Mouse (Mus musculus): ENCODE data around the gene Polr1c. TPM values are rescaled to one million over a fixed set of nuclear protein-coding genes. Genes with fewer than 3 reads are reported as not detected.
A peak's percentile ranks its signal among the peaks of the same experiment; 100 is the strongest.

Polr1c gene
- total RNA-seq, 2 experiments from 2014 or later = 34.5 to 35.1 TPM

DNA sequence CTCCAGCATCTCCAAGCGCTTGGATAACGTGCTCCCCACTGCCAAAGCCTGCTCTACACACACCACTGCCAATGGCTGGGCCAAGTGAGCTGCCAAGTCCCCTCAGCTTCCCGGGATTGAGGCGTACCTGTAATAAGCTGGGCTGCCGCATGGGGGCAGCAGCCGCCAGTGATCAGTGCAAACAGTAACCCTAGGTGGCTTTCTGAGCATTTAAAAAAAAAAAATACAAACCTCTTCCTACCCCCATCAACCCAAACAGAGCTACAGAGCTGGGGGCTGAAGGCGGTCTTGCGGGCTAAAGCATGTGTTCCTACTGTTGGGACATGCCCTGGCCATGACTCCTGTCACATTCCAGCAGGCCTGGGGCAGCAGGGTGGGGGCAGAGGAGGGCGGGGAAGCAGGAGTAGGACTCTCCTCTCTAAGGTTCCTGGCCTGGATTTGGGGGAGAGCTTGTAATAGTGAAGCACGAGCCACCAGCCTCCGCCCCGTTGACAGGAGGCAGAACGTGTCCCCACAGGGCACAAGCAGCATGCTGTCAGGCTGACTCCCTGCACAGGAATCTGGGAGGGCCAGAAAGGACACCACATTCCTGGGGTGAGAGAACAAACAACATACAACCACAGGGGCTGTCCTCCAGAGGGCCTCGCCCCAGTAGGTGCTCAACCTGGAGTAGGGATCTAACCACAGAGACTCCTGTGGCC lies 18.2 kb upstream of the Polr1c start:
- peak; percentile 87 to 89 for DNase-seq

DNA sequence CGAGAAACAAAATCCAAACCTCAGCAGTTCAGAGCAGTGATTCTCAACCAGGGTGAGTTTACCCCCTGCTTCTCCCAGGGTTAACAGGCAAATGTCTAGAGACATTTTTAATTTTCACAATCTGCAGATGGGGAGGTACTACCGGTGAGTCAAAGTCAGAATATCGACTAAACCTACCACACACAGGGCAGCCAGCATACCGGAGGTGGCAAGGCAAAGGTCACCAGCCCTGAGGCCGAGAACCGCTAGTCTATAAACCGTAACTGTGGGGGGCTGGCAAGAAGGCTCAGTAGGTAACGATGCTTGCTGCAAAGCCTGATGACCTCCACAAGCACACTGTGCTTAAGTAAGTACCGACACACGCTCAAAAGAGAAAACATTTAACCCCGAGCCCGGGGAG lies 17.6 kb upstream of the Polr1c start:
- DNase-seq = no peak

DNA sequence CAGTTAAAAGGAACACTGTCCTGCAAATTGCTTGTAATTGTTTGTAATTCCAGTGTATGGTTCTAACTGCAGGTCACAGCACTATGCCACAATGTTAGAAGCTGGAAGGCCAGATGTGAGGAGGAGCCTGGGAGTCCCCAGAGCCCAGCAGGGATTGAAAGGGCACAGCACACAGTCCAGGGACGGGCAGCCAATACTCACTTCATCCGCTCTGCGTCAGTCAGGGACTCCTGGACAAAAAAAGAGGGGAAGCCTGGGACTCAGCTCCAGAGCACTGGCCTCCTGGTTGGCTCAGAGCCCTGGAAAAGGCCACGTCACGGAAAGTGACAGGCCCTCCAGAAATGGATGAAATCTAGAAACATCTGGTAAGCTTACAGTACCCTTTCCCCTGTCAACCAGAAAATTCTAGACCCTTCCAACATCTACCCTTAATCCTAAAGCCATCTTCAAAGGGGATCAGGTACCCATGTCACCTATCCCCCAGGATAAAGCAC lies 14.4 kb upstream of the Polr1c start:
- no peak for DNase-seq

DNA sequence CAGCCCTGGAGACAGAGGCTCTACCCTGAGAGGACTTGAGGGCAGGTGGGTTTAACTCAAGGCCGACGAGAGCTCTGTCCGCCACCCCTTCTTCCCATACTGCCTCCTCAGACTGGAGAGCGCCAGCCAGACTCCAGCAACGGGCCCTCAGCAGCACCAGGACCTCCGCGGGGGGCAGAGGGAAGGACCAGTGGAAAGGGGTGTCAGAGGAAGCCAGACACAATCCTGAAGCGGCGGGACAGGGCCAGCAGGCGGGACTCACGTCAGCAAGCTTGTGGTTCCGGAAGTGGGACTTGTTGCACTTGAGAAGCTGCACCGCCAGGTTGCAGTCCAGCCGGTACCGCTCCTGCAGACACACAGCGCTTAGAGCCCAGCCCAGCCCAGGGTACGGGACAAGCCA lies 11.8 kb upstream of the Polr1c start:
- no peak for DNase-seq

GRCm38 (mm10) chr17:46258279-46259053 lies 10.6 kb upstream of the Polr1c start:
- no peak for DNase-seq

DNA sequence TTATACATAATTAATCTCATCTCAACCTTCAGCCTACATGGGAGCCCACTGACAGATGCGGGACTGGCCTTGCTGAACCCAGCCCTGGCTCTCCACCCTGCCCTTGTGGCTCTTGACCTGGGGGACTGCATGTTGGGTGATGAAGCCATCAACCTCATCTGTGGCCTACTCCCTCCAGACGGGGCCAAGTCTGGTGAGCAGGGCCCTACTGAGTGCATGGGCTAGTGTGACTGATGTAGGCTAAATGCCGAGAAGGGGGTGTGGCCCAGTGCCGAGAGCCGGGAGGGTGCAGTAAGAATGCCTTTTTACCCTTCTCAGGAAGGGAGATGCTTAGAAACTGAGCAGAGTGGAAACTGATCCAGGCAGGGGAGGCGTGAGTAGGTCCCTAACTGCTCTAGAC lies 7.3 kb upstream of the Polr1c start:
- DNase-seq = no peak

GRCm38 (mm10) chr17:46254106-46254505 lies 6.3 kb upstream of the Polr1c start:
- peak; percentile 56 to 57 for DNase-seq

- DNase-seq = peak; percentile 93 to 94
Observed at GRCm38 (mm10) chr17:46253452-46254084, 5.7 kb upstream of the Polr1c start, which contains the start of gene Lrrc73. TSS of gene Lrrc73 (plus strand) at chr17:46253531.

DNA sequence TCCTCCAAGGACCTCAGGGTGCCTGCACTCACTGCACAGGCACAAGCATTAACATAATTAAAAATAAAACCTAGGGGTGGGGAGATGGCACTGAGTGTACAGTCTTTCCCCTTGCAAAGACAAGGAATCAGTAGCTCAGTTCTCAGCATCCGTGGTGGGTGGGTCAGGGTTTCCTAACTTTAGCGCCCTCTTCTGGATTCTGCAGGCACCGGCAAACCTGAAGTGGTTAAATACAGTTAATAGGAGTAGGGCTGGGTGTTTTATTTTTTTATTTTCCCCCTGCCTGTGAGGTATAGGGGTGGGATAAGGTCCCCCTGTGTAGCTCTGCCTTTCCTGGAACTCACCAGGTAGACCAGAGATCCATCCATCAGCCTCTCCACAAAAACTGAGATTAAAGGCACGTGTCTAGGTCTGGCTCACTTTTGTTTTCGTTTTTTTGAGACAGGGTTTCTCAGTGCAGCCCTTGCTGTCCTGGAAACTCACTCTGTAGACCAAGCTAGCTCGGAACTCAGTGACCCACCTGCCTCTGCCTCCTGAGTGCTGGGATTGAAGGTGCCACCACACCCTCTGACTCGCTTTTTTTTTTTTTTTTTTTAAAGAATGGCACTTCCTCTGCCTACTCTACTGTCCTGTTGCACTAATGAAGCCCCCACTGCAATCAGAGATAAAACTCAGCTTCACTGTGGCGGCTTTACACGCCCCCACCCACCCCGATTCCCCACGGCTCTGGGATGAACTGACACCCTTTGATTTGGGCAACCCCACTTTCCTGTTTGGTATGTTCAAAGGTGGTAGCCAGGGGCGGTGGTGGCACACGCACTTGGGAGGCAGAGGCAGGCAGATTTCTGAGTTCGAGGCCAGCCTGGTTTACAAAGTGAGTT lies 5.0 kb upstream of the Polr1c start:
- DNase-seq = no peak

- DNase-seq = no peak
Observed at GRCm38 (mm10) chr17:46251174-46251573, 3.3 kb upstream of the Polr1c start.

DNA sequence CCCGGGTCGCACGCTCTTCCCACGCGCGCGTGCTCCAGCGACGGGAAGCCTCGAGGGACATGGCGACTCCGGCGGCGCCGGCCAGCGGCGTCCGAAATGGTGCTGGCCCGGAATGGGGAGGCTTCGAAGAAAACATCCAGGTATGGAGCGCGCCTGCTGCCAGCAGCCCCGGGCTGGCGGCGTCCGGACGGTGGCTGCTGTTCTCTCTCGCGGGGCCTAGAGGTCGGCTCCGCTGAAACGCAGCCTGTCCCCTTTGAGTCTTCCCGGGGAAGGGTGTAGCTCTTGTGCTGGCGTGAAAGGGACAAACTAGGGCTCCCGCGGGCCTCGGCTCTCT lies 302 bp upstream of the Polr1c start:
- no peak for DNase-seq

DNA sequence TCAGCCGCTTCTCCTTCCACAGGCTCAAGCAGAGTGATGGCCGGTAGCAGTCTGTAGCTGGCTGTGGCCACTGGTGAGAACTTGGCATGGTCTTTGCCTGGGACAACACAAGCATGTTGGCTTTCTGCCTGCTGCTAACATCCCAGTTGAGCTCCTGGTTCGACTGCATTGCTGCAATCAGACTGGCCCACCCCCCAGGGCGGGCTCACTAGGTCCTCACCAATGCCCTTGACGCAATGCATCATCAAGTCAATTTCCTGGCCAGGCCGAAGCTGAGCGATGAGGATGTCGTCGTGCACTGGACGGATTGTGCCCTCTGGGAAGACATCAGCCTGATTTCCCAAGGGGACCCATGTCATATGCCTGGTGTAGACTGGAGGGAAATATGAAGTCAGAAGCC lies 3.3 kb downstream of the Polr1c start:
- no peak for DNase-seq

DNA sequence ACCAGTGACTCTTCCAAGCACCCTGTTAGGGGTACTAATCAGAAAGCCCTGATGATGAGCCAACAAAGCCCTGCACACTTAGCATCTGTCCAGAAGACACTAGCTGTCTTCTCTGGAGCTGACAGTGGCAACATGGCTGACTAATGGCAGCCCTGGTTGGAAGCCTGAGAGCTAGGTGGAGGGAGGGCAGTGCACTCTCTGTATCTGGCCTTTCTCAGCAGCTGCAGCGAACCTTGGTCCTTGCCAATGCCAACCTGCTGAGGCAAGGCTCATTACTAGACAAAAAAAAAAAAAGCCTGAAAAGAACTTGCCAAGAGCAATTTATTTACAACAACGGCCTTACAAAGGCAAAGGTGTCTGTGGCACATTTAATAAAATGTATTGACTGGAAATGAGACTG lies 4.2 kb downstream of the Polr1c start:
- no peak for DNase-seq

GRCm38 (mm10) chr17:46242993-46243392 lies 4.9 kb downstream of the Polr1c start:
- DNase-seq = no peak

GRCm38 (mm10) chr17:46242274-46242673 lies 5.6 kb downstream of the Polr1c start:
- DNase-seq = no peak

- DNase-seq = no peak
Observed at GRCm38 (mm10) chr17:46241471-46241870, 6.4 kb downstream of the Polr1c start.

DNA sequence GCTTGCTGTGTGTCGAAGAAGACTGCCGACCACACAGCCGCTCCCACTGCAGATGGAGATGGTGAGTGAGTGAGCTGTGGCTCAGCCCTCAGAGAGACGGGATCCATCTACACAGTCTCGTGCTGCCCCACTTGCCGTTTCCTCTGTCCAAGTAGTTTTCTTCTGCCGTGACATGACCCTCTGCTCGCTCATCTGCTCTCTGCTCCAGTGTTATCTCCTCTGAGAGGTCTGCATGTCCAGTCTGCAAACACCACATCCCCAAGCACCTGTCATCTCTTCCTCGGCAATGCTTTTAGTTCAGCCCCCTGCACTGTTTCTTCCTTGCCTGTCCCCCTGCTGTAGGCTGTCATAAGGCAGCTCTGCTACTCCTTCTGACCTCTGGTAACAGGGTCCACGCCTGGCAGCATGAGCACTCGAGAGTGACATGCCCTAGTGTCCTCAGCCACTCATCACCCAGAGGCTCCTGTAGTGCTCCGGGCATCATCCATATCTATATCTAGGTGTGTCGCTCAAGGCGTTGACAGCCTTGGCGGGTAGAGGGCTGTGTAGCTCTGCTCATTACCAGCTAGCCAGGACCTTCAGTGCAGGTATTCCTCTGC lies 8.2 kb downstream of the Polr1c start:
- DNase-seq = no peak

GRCm38 (mm10) chr17:46237480-46237879 lies 10.4 kb downstream of the Polr1c start:
- DNase-seq = no peak

DNA sequence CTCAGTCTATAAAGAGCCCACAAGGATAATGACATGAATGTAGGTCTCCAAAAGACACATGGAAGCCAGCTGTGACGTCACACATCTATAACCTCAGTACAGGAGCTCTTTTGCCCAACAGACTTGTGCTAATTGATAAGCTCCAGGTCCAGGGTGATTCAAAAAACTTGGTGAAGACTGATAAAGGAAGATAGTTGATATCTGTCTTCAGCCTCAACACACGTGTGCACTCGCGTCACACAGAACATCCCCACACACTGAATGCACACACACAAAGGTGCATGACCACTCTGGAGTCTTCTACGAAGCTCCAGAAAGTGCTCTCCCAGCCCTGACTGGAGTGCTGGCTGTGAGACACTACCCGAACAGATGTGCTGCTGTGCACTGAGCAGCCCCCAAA lies 10.8 kb downstream of the Polr1c start:
- no peak for DNase-seq

DNA sequence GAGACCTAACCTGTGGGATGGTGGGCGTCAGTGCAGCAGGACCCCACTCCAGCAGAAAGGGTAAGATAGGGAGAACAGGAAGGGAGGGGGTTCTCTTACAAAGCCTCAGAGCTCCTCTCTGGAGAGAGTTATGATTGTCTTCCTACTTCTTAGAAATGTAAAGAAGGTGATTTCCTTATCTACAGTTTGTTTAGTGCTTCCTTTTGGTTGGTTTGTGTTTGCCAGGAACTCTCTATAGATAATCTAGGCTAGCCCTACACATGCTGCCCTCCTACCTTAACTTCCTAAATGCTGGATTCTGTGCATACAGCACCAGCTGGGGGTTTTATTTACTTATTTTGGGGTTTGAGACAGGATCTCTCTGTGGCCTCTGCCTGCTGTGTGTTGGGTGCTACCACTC lies 11.8 kb downstream of the Polr1c start:
- DNase-seq = no peak

DNA sequence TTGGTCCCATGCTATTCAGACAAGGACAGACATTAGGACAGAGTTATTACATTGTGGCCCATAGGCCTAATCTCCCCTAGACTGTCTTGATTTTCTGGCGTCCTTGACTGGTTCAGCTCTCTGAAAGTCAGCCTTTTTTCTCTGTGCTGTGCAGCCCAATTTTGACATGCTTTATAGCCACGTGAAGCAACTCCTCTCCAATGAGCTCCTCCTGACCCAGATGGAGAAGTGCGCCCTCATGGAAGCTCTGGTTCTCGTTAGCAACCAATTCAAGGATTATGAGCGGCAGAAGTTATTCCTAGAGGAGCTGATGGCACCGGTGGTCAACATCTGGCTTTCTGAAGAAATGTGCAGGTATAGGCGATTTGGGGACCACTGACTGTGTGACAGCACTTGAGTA lies 20.3 kb downstream of the Polr1c start:
- no peak for DNase-seq

GRCm38 (mm10) chr17:46221601-46222000 lies 26.3 kb downstream of the Polr1c start:
- no peak for DNase-seq

All from layer of hippocampus, postnatal 36 days (tissue).